Mouse (Mus musculus) urinary bladder, postnatal 14 days (tissue): Measurements from ENCODE around the gene Map3k20.
A peak's percentile ranks its signal among the peaks of the same experiment; 100 is the strongest.

Experiments
- DNase-seq: peaks from one replicate; pipeline ENCODE4 v3.0.0; 2021; ENCODE audit warnings: low spot score

Map3k20 gene

GRCm38 (mm10) chr2:72322681-72323353 lies 37.4 kb downstream of the Map3k20 start:
- DNase-seq = no peak

GRCm38 (mm10) chr2:72324436-72324835 lies 39.0 kb downstream of the Map3k20 start:
- no peak for DNase-seq

- DNase-seq = no peak
These were observed 41.1 kb downstream of the Map3k20 start for GRCm38 (mm10) chr2:72326491-72326890.

GRCm38 (mm10) chr2:72328435-72328834 lies 43.0 kb downstream of the Map3k20 start:
- DNase-seq = no peak

GRCm38 (mm10) chr2:72330955-72331481 lies 45.6 kb downstream of the Map3k20 start:
- peak; percentile 27 for DNase-seq

- no peak for DNase-seq
These were observed 46.6 kb downstream of the Map3k20 start for GRCm38 (mm10) chr2:72332067-72332466.

GRCm38 (mm10) chr2:72333210-72333609 lies 47.8 kb downstream of the Map3k20 start:
- no peak for DNase-seq

- DNase-seq = no peak
These were observed 51.4 kb downstream of the Map3k20 start for GRCm38 (mm10) chr2:72336840-72337239.

GRCm38 (mm10) chr2:72345281-72345680 lies 59.8 kb downstream of the Map3k20 start:
- no peak for DNase-seq

GRCm38 (mm10) chr2:72351329-72351728 lies 65.9 kb downstream of the Map3k20 start:
- no peak for DNase-seq

- no peak for DNase-seq
These were observed 66.3 kb downstream of the Map3k20 start for GRCm38 (mm10) chr2:72351776-72352175.

- no peak for DNase-seq
These were observed 67.3 kb downstream of the Map3k20 start for GRCm38 (mm10) chr2:72352756-72353155.

GRCm38 (mm10) chr2:72356471-72356870 lies 71.0 kb downstream of the Map3k20 start:
- DNase-seq = no peak

GRCm38 (mm10) chr2:72361572-72361971 lies 76.1 kb downstream of the Map3k20 start:
- no peak for DNase-seq

- DNase-seq = no peak
These were observed 78.0 kb downstream of the Map3k20 start for GRCm38 (mm10) chr2:72363449-72363848.

- no peak for DNase-seq
These were observed 80.5 kb downstream of the Map3k20 start for GRCm38 (mm10) chr2:72365930-72366329.

- no peak for DNase-seq
These were observed 81.1 kb downstream of the Map3k20 start for GRCm38 (mm10) chr2:72366503-72366902.

- DNase-seq = no peak
These were observed 82.4 kb downstream of the Map3k20 start for GRCm38 (mm10) chr2:72367850-72368249.

- DNase-seq = no peak
These were observed 83.7 kb downstream of the Map3k20 start for GRCm38 (mm10) chr2:72369140-72369600.

GRCm38 (mm10) chr2:72372136-72372535 lies 86.7 kb downstream of the Map3k20 start:
- DNase-seq = no peak

GRCm38 (mm10) chr2:72374076-72374475 lies 88.6 kb downstream of the Map3k20 start:
- DNase-seq = no peak

- no peak for DNase-seq
These were observed 90.4 kb downstream of the Map3k20 start for GRCm38 (mm10) chr2:72375877-72376276.

- no peak for DNase-seq
These were observed 91.5 kb downstream of the Map3k20 start for GRCm38 (mm10) chr2:72376946-72377345.

GRCm38 (mm10) chr2:72379425-72379824 lies 94.0 kb downstream of the Map3k20 start:
- no peak for DNase-seq
